Mouse (Mus musculus): ENCODE measurements around the gene Maml3.

DNA sequence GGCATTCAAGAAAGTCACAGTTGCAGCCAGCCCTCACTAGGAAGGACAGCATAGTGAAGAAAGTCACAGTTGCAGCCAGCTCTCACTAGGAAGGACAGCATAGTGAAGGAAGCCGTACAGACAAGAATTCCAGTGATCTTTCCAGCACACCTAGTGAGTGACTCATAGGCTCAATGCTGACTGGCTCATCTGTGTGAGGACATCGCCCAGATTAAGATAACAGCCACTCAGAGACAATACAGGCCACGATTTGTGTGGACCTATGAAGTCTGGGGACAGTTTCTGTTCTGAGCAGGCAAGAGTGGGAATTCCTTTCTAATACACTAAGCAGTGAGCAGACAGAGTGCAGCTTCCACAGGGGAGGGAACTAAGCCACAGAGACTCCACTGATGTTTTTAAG, 46.3 kb upstream of the Maml3 start:
- no peak for TF ChIP-seq TCF12 (IDR thresholded peaks at IDR 0.05; ENCODE audit: insufficient read depth, poor library complexity, severe bottlenecking)
- no peak for TF ChIP-seq CEBPB (IDR thresholded peaks at IDR 0.05; ENCODE audit: insufficient read depth, poor library complexity, severe bottlenecking)
- TF ChIP-seq USF1 (IDR thresholded peaks at IDR 0.05; ENCODE audit: low read depth) = no peak
- TF ChIP-seq POLR2A (IDR thresholded peaks at IDR 0.05; ENCODE audit: insufficient read length, low read depth) = no peak
- TF ChIP-seq MYOG (IDR thresholded peaks at IDR 0.05; ENCODE audit: control insufficient read depth in 1 of 3, insufficient read depth in 1 of 3, insufficient read length in 2 of 3, low read depth in 2 of 3) = no peak
- TF ChIP-seq MAX (IDR thresholded peaks at IDR 0.05; ENCODE audit: low read depth) = no peak
- no peak for TF ChIP-seq E2F4 (IDR thresholded peaks at IDR 0.05; ENCODE audit: insufficient read depth)

All from myocyte (in vitro differentiated cells).